In genomic region chr10:43162318-43162717, GRCm38 (mm10) we compare ENCODE assay signal across 19 mouse cellular contexts. TPM values are rescaled to one million over a fixed set of nuclear protein-coding genes. Genes with fewer than 3 reads are reported as not detected.
DNase-seq lines count a peak whose midpoint lies in the region; ATAC-seq and TF ChIP-seq lines count a peak whose summit lies in the region.
"Had no signal": no experiment of that assay in that cellular context is flagged by ENCODE, and none has a peak within 500 bp of the region (broad histone marks: within the 10 kb centered on the region; RNA-seq: fewer than 3 reads in every experiment).

No protein-coding gene starts in this region.

- DNase-seq in kidney, postnatal 25 days = no peak
- peak; percentile 56 for DNase-seq in embryo, embryonic 11 days
- peak; percentile 42 for DNase-seq in hindbrain, postnatal 0 days (ENCODE audit: low spot score)
- DNase-seq in lung, postnatal 25 days (ENCODE audit: low spot score) = no peak
- no peak for DNase-seq in heart, postnatal 4 days
- DNase-seq: cerebellum, adult 11-12 months; forebrain, postnatal 0 days; gastrocnemius, postnatal 14 days; kidney, adult 18-20 months; liver, embryonic 13.5 days; right cerebral cortex, postnatal 14 days had no signal

- 31% methylated on average over 12 of the region's 12 CpGs for WGBS in kidney, embryonic 14.5 days
- WGBS in hindbrain, postnatal 0 days = 51% methylated on average over 12 of the region's 12 CpGs
- WGBS in neural tube, embryonic 13.5 days = 42% methylated on average over 12 of the region's 12 CpGs

- ATAC-seq in kidney, embryonic 14.5 days (ENCODE audit: low FRiP score, low TSS enrichment) = 0 out of 2 replicates have a peak, but pooled peaks have one; percentile 49
- ATAC-seq in hindbrain, postnatal 0 days = no peak
- ATAC-seq in neural tube, embryonic 13.5 days (ENCODE audit: low read depth) = peak; percentile 69; the same call in 1 of the 2 replicates
- ATAC-seq: forebrain, postnatal 0 days; lung, postnatal 0 days had no signal

- 0 out of 2 replicates have a peak, but pooled peaks cover 6% of the 10 kb centered on the region for H3K4me1 ChIP-seq in kidney, embryonic 14.5 days (ENCODE audit: control insufficient read depth, insufficient read depth, low read length)
- no peaks in the 10 kb centered on the region for H3K4me1 ChIP-seq in hindbrain, postnatal 0 days (ENCODE audit: insufficient read depth, low read length)
- peaks cover 17% of the 10 kb centered on the region for H3K4me1 ChIP-seq in neural tube, embryonic 13.5 days (replicated peaks)
- H3K4me1 ChIP-seq: liver, embryonic 13.5 days had no signal

- no peaks in the 10 kb centered on the region for H3K27me3 ChIP-seq in kidney, embryonic 14.5 days (ENCODE audit: control insufficient read depth, insufficient read depth, low read length)
- no peaks in the 10 kb centered on the region for H3K27me3 ChIP-seq in hindbrain, postnatal 0 days (ENCODE audit: insufficient read depth, low read length)
- no peaks in the 10 kb centered on the region for H3K27me3 ChIP-seq in neural tube, embryonic 13.5 days
- H3K27me3 ChIP-seq: liver, embryonic 13.5 days had no signal

- TF ChIP-seq CTCF in hindbrain, postnatal 0 days (IDR thresholded peaks at IDR 0.05; ENCODE audit: low read depth) = no peak

- 0 out of 2 replicates have a peak, but pooled peaks cover 7% of the 10 kb centered on the region for H3K9me3 ChIP-seq in kidney, embryonic 14.5 days (ENCODE audit: control insufficient read depth, low read length)
- H3K9me3 ChIP-seq in hindbrain, postnatal 0 days (ENCODE audit: low read length) = no peaks in the 10 kb centered on the region
- H3K9me3 ChIP-seq in neural tube, embryonic 13.5 days = peaks cover 4% of the 10 kb centered on the region; the same call in 1 of the 2 replicates
- H3K9me3 ChIP-seq: liver, embryonic 13.5 days had no signal

- H3K4me2 ChIP-seq in kidney, embryonic 14.5 days (replicated peaks; ENCODE audit: low read depth, low read length) = no peak overlapping the region
- H3K4me2 ChIP-seq in hindbrain, postnatal 0 days (ENCODE audit: low read depth, low read length) = no peak overlapping the region
- peak overlapping the region; percentile 30 for H3K4me2 ChIP-seq in neural tube, embryonic 13.5 days
- H3K4me2 ChIP-seq: heart, embryonic 11.5 days; liver, embryonic 13.5 days had no signal

- H3K4me3 ChIP-seq in kidney, embryonic 14.5 days (ENCODE audit: low read length) = no peak overlapping the region
- H3K4me3 ChIP-seq in hindbrain, postnatal 0 days (ENCODE audit: low read length) = no peak overlapping the region
- H3K4me3 ChIP-seq in neural tube, embryonic 13.5 days = no peak overlapping the region
- H3K4me3 ChIP-seq: liver, embryonic 13.5 days had no signal

- no peak overlapping the region for H3K9ac ChIP-seq in kidney, embryonic 14.5 days (ENCODE audit: low read depth, low read length)
- no peak overlapping the region for H3K9ac ChIP-seq in hindbrain, postnatal 0 days (replicated peaks; ENCODE audit: low read length)
- H3K9ac ChIP-seq in neural tube, embryonic 13.5 days = no peak overlapping the region; the same call in 1 of the 2 replicates
- H3K9ac ChIP-seq: forebrain, postnatal 0 days; liver, embryonic 13.5 days had no signal

- no peak overlapping the region for H3K27ac ChIP-seq in kidney, embryonic 14.5 days (ENCODE audit: low read depth, low read length)
- H3K27ac ChIP-seq in hindbrain, postnatal 0 days = no peak overlapping the region
- peak overlapping the region; percentile 69 for H3K27ac ChIP-seq in neural tube, embryonic 13.5 days (replicated peaks)
- H3K27ac ChIP-seq: liver, embryonic 13.5 days; stomach, postnatal 0 days had no signal

- no peaks in the 10 kb centered on the region for H3K36me3 ChIP-seq in kidney, embryonic 14.5 days (ENCODE audit: control insufficient read depth, insufficient read depth, low read length)
- peaks cover 5% of the 10 kb centered on the region; the same call in 1 of the 2 replicates for H3K36me3 ChIP-seq in hindbrain, postnatal 0 days (ENCODE audit: insufficient read depth, low read length)
- peaks cover 12% of the 10 kb centered on the region; the same call in 1 of the 2 replicates for H3K36me3 ChIP-seq in neural tube, embryonic 13.5 days
- H3K36me3 ChIP-seq: liver, embryonic 13.5 days had no signal

RNA-seq across cellular contexts. Expression of gene Sobp, which starts 12.0 kb away (rescaled TPM):
- 3.9 and 4.0 TPM in 2 replicates for polyA plus RNA-seq in kidney, embryonic 14.5 days (2014; fragmentation: Nextera tagmentation; extraction: Ambion mirVana)
- total RNA-seq in hindbrain, postnatal 0 days (2014; rRNA removed) = 21.4 and 26.1 TPM in 2 replicates
- polyA plus RNA-seq in hindbrain, postnatal 0 days (2015; fragmentation: Nextera tagmentation; extraction: Ambion mirVana) = 11.9 and 13.8 TPM in 2 replicates
- 8.3 and 10.2 TPM in 2 replicates for polyA plus RNA-seq in neural tube, embryonic 13.5 days (2015; fragmentation: Nextera tagmentation; extraction: Ambion mirVana)
- total RNA-seq in heart, postnatal 4 days (2021) = 10 to 100 TPM; 12.2 to 13.0 TPM
- total RNA-seq: common myeloid progenitor, adult 5-6 weeks; hematopoietic stem cell, adult 5-6 weeks had no signal

RNA-seq across cellular contexts. Expression of gene 9030612E09Rik, which starts 12.2 kb away (rescaled TPM):
- polyA plus RNA-seq in kidney, embryonic 14.5 days (2014; fragmentation: Nextera tagmentation; extraction: Ambion mirVana) = 0.87 and 1.6 TPM in 2 replicates
- 0.58 and 0.73 TPM in 2 replicates for total RNA-seq in hindbrain, postnatal 0 days (2014; rRNA removed)
- 1.7 and 1.9 TPM in 2 replicates for polyA plus RNA-seq in hindbrain, postnatal 0 days (2015; fragmentation: Nextera tagmentation; extraction: Ambion mirVana)
- 1.9 TPM in 2 replicates for polyA plus RNA-seq in neural tube, embryonic 13.5 days (2015; fragmentation: Nextera tagmentation; extraction: Ambion mirVana)
- total RNA-seq in heart, postnatal 4 days (2021) = 1 to 10 TPM; 1.0 to 1.1 TPM
- total RNA-seq: common myeloid progenitor, adult 5-6 weeks; ES-E14; hematopoietic stem cell, adult 5-6 weeks had no signal
- polyA plus RNA-seq: liver, embryonic 13.5 days had no signal

RNA-seq across cellular contexts. Expression of gene Pdss2, which starts 59.0 kb away (rescaled TPM):
- 12.5 and 17.6 TPM in 2 replicates for polyA plus RNA-seq in kidney, embryonic 14.5 days (2014; fragmentation: Nextera tagmentation; extraction: Ambion mirVana)
- 18.3 and 20.9 TPM in 2 replicates for total RNA-seq in hindbrain, postnatal 0 days (2014; rRNA removed)
- 17.4 and 17.5 TPM in 2 replicates for polyA plus RNA-seq in hindbrain, postnatal 0 days (2015; fragmentation: Nextera tagmentation; extraction: Ambion mirVana)
- polyA plus RNA-seq in neural tube, embryonic 13.5 days (2015; fragmentation: Nextera tagmentation; extraction: Ambion mirVana) = 14.0 and 14.6 TPM in 2 replicates
- 10 to 100 TPM; 20.5 to 21.6 TPM for total RNA-seq in heart, postnatal 4 days (2021)

Comparison
In these comparisons a context has a peak if more than half of its experiments do, and no peak if none do; other contexts are left out.
1. DNase-seq: peak in embryo, embryonic 11 days (single experiment) and hindbrain, postnatal 0 days (single experiment); none in kidney, postnatal 25 days (0 of 2), lung, postnatal 25 days (single experiment) and heart, postnatal 4 days (single experiment).